Mouse (Mus musculus) MEL (cell line): ENCODE data around the gene Olfr429. TPM values are rescaled to one million over a fixed set of nuclear protein-coding genes. Genes with fewer than 3 reads are reported as not detected.

Experiments
- DNase-seq: peaks from one replicate; pipeline ENCODE4 v3.0.0; 2011; ENCODE audit warnings: low read depth, low spot score
- H3K27ac ChIP-seq: 2 replicates; pipeline ENCODE4 v1.5.1; 2012; ENCODE audit warnings: low read depth, mild to moderate bottlenecking, control low read depth, low read length, moderate library complexity; ENCODE audit not compliant: control insufficient read depth
- H3K27me3 ChIP-seq, 2 experiments: fragments of 150-350 bp in 1 of 2; sonication (generic) in 1 of 2; 2 replicates each; pipeline ENCODE4 v1.6.1; 2012; ENCODE audit warnings: low read length in 2 of 2, mild to moderate bottlenecking in 2 of 2, improper control_type of control experiment in 1 of 2, moderate library complexity in 1 of 2; ENCODE audit not compliant: insufficient read depth in 2 of 2, control insufficient read depth in 1 of 2
- H3K36me3 ChIP-seq, 2 experiments: 2 replicates each; pipeline ENCODE4 v1.6.1; 2012 to 2014; ENCODE audit warnings: low read length in 2 of 2, improper control_type of control experiment in 1 of 2, inconsistent platforms in 1 of 2, mild to moderate bottlenecking in 1 of 2; ENCODE audit not compliant: insufficient read depth in 2 of 2, control insufficient read depth in 1 of 2
- H3K4me1 ChIP-seq, 2 experiments: fragments of 150-350 bp in 1 of 2; sonication (generic) in 1 of 2; 2 replicates each; pipeline ENCODE4 v1.6.1; 2012; ENCODE audit warnings: low read length in 2 of 2, improper control_type of control experiment in 1 of 2, mild to moderate bottlenecking in 1 of 2; ENCODE audit not compliant: insufficient read depth in 2 of 2, control insufficient read depth in 1 of 2
- H3K4me3 ChIP-seq, 2 experiments: fragments of 150-350 bp in 1 of 2; sonication (generic) in 1 of 2; 2 replicates each; pipeline ENCODE4 v1.5.1; 2012; ENCODE audit warnings: low read depth in 2 of 2, low read length in 2 of 2, mild to moderate bottlenecking in 2 of 2, moderate library complexity in 2 of 2, control low read depth in 1 of 2, improper control_type of control experiment in 1 of 2; ENCODE audit not compliant: control insufficient read depth in 1 of 2, insufficient read depth in 1 of 2
- H3K79me2 ChIP-seq: 2 replicates; pipeline ENCODE4 v1.6.1; 2012; ENCODE audit warnings: mild to moderate bottlenecking, low read length, moderate library complexity; ENCODE audit not compliant: control insufficient read depth, poor library complexity, insufficient read depth
- H3K9ac ChIP-seq: 2 replicates; pipeline ENCODE4 v1.6.1; 2012; ENCODE audit warnings: low read depth, mild to moderate bottlenecking, control low read depth, low read length, moderate library complexity; ENCODE audit not compliant: control insufficient read depth, poor library complexity, severe bottlenecking
- H3K9me3 ChIP-seq: fragments of 150-350 bp; sonication (generic); replicated peaks from 2 replicates; pipeline ENCODE4 v1.6.1; 2012; ENCODE audit warnings: mild to moderate bottlenecking, low read length, improper control_type of control experiment, moderate library complexity; ENCODE audit not compliant: insufficient read depth
- BHLHE40 ChIP-seq: IDR thresholded peaks from 2 replicates; pipeline ENCODE4 v1.6.1; 2012; ENCODE audit warnings: low read depth, mild to moderate bottlenecking, inconsistent platforms, low read length, improper control_type of control experiment, borderline replicate concordance
- CHD2 ChIP-seq: IDR thresholded peaks from 2 replicates; pipeline ENCODE4 v1.6.1; 2011; ENCODE audit warnings: low read length, improper control_type of control experiment
- CTCF ChIP-seq, 3 experiments: IDR thresholded peaks in 2 of 3; conservative IDR thresholded peaks in 1 of 3; 2 replicates each; pipeline ENCODE4 v1.5.1; 2011 to 2012; ENCODE audit warnings: low read length in 3 of 3, low read depth in 2 of 3, mild to moderate bottlenecking in 2 of 3, improper control_type of control experiment in 1 of 3, inconsistent platforms in 1 of 3, mixed read lengths in 1 of 3, moderate library complexity in 1 of 3; ENCODE audit not compliant: control insufficient read depth in 1 of 3, insufficient read depth in 1 of 3, poor library complexity in 1 of 3, severe bottlenecking in 1 of 3
- ELF1 ChIP-seq: IDR thresholded peaks from 2 replicates; pipeline ENCODE4 v1.6.1; 2014; ENCODE audit warnings: low read depth, mild to moderate bottlenecking, inconsistent platforms, low read length, improper control_type of control experiment, moderate library complexity
- ETS1 ChIP-seq: IDR thresholded peaks from 2 replicates; pipeline ENCODE4 v1.6.1; 2012; ENCODE audit warnings: low read depth, mild to moderate bottlenecking, inconsistent platforms, low read length, improper control_type of control experiment, moderate library complexity
- GABPA ChIP-seq: IDR thresholded peaks from 2 replicates; pipeline ENCODE4 v1.6.1; 2012; ENCODE audit warnings: low read depth, mild to moderate bottlenecking, inconsistent platforms, low read length, improper control_type of control experiment, moderate library complexity
- KAT2A ChIP-seq: conservative IDR thresholded peaks from 2 replicates; pipeline ENCODE4 v1.6.1; 2012; ENCODE audit warnings: low read depth, low read length, improper control_type of control experiment, inconsistent platforms
- MAFK ChIP-seq: IDR thresholded peaks from 2 replicates; pipeline ENCODE4 v1.6.1; 2011; ENCODE audit warnings: low read depth, mild to moderate bottlenecking, low read length, improper control_type of control experiment, borderline replicate concordance
- MYC ChIP-seq: IDR thresholded peaks from 2 replicates; pipeline ENCODE4 v1.6.1; 2011; ENCODE audit warnings: low read depth, mild to moderate bottlenecking, low read length, improper control_type of control experiment, moderate library complexity
- NELFE ChIP-seq: IDR thresholded peaks from 2 replicates; pipeline ENCODE4 v1.6.1; 2011; ENCODE audit warnings: low read depth, low read length, improper control_type of control experiment
- NRF1 ChIP-seq: IDR thresholded peaks from 2 replicates; pipeline ENCODE4 v1.6.1; 2014; ENCODE audit warnings: low read depth, mild to moderate bottlenecking, inconsistent platforms, low read length, improper control_type of control experiment, moderate library complexity; ENCODE audit not compliant: poor library complexity, insufficient read depth, severe bottlenecking
- POLR2AphosphoS2 ChIP-seq: IDR thresholded peaks from 2 replicates; pipeline ENCODE4 v1.6.1; 2011; ENCODE audit warnings: low read length, improper control_type of control experiment
- POLR2AphosphoS5 ChIP-seq: IDR thresholded peaks from 2 replicates; pipeline ENCODE4 v1.6.1; 2012; ENCODE audit warnings: low read depth, borderline replicate concordance, mild to moderate bottlenecking, inconsistent platforms, low read length, moderate library complexity, mixed read lengths
- RAD21 ChIP-seq: IDR thresholded peaks from 2 replicates; pipeline ENCODE4 v1.6.1; 2011; ENCODE audit warnings: mild to moderate bottlenecking, low read depth, low read length, improper control_type of control experiment
- RCOR1 ChIP-seq: IDR thresholded peaks from 2 replicates; pipeline ENCODE4 v1.6.1; 2012; ENCODE audit warnings: low read depth, mild to moderate bottlenecking, inconsistent platforms, low read length, improper control_type of control experiment
- SMC3 ChIP-seq: IDR thresholded peaks from 2 replicates; pipeline ENCODE4 v1.6.1; 2011; ENCODE audit warnings: low read depth, low read length, improper control_type of control experiment
- TAL1 ChIP-seq: IDR thresholded peaks from 2 replicates; pipeline ENCODE4 v1.6.1; 2012; ENCODE audit warnings: mild to moderate bottlenecking, inconsistent platforms, low read length, moderate library complexity, mixed read lengths
- UBTF ChIP-seq: IDR thresholded peaks from 2 replicates; pipeline ENCODE4 v1.6.1; 2012; ENCODE audit warnings: low read depth, mild to moderate bottlenecking, inconsistent platforms, low read length, improper control_type of control experiment, moderate library complexity, borderline replicate concordance; ENCODE audit not compliant: insufficient read depth
- USF1 ChIP-seq: IDR thresholded peaks from 2 replicates; pipeline ENCODE4 v1.6.1; 2014; ENCODE audit warnings: low read depth, mild to moderate bottlenecking, inconsistent platforms, low read length, improper control_type of control experiment, moderate library complexity
- ZKSCAN1 ChIP-seq: IDR thresholded peaks from 2 replicates; pipeline ENCODE4 v1.6.1; 2012; ENCODE audit warnings: low read depth, mild to moderate bottlenecking, inconsistent platforms, low read length, improper control_type of control experiment, moderate library complexity
- polyA plus RNA-seq, 2 experiments: library from polyadenylated mRNA; stranded (reverse) in 1 of 2; unstranded in 1 of 2; fragments of >175 nt in 1 of 2; fragments of >200 nt in 1 of 2; gene quantifications; 2 replicates each; pipeline versions ENCODE4 v1.2.1 to v1.2.4; 2012; ENCODE audit warnings: low replicate concordance in 2 of 2, low read depth in 1 of 2; ENCODE audit not compliant: insufficient read length in 2 of 2, insufficient read depth in 1 of 2, missing spikeins in 1 of 2
- total RNA-seq: library from RNA; depleted of rRNA; stranded (reverse); fragments of 300-350 nt; gene quantifications from 2 replicates; pipeline ENCODE4 v1.2.3, GENCODE M21; 2012

Olfr429 gene
- total and polyA plus RNA-seq, 3 experiments = not detected

DNA sequence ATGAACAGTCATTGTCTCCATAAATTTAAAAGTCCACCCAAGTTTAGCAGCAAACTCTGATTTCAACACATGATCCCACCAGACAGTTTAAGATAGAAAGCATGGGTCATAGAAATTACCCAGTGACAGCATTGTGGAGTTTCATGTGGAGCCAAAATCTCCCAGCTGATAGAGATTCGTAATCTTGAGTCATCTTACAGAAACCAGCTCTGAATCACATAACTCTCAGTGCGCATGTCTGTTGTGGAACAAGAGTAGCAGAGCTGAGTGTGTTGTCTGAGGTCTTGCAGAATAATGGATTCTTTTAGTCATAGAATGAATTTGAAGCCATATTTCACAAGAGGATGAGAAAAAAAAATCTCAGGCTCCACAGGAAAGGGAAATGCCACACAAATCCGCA, 31.1 kb upstream of the Olfr429 start:
- H3K4me3 ChIP-seq = no peak overlapping the region
- H3K27me3 ChIP-seq = no peaks in the 10 kb centered on the region
- no peaks in the 10 kb centered on the region for H3K4me1 ChIP-seq
- H3K36me3 ChIP-seq = no peaks in the 10 kb centered on the region
- no peaks in the 10 kb centered on the region for H3K9me3 ChIP-seq
- H3K27ac ChIP-seq = no peak overlapping the region
- DNase-seq = no peak
- H3K79me2 ChIP-seq = no peaks in the 10 kb centered on the region
- H3K9ac ChIP-seq = no peak overlapping the region
- TF ChIP-seq RAD21 (no peak), GABPA (no peak), MAFK (no peak), TAL1 (no peak), KAT2A (no peak), BHLHE40 (no peak), ETS1 (no peak), MYC (no peak), ZKSCAN1 (no peak), SMC3 (no peak), CHD2 (no peak), NELFE (no peak), POLR2AphosphoS5 (no peak), POLR2AphosphoS2 (no peak), USF1 (no peak), RCOR1 (no peak)

- TF ChIP-seq USF1 (no peak), CTCF (IDR thresholded peaks at IDR 0.05 in 2 of 3, conservative IDR thresholded peaks at IDR 0.05 in 1 of 3; ENCODE audit: control insufficient read depth in 1 of 3, insufficient read depth in 1 of 3, low read depth in 2 of 3, low read length in 3 of 3, poor library complexity in 1 of 3, severe bottlenecking in 1 of 3) (no peak), TAL1 (no peak), UBTF (no peak), ELF1 (no peak), NRF1 (no peak), SMC3 (no peak)
- Histone ChIP-seq H3K9me3 (no peaks in the 10 kb centered on the region), H3K9ac (no peak overlapping the region), H3K79me2 (no peaks in the 10 kb centered on the region), H3K4me1 (no peaks in the 10 kb centered on the region), H3K4me3 (no peak overlapping the region), H3K27ac (no peak overlapping the region), H3K36me3 (no peaks in the 10 kb centered on the region), H3K27me3 (no peaks in the 10 kb centered on the region)
- DNase-seq = no peak
Measured at GRCm38 (mm10) chr1:174055248-174055647, 28.9 kb upstream of the Olfr429 start.
